Mouse (Mus musculus) spleen, postnatal 10 days (tissue): ENCODE measurements at regions not wholly inside any gene's neighbourhood (a gene's known extent, or its start where the extent isn't known, plus 50 kb on each side); places are given as distances from the start of the nearest gene placed in this dataset.

Source experiments
- DNase-seq, 2 experiments: peaks; one replicate each; pipeline ENCODE4 v3.0.0; 2021 to 2022; ENCODE audit warnings: low spot score in 2 of 2

DNA sequence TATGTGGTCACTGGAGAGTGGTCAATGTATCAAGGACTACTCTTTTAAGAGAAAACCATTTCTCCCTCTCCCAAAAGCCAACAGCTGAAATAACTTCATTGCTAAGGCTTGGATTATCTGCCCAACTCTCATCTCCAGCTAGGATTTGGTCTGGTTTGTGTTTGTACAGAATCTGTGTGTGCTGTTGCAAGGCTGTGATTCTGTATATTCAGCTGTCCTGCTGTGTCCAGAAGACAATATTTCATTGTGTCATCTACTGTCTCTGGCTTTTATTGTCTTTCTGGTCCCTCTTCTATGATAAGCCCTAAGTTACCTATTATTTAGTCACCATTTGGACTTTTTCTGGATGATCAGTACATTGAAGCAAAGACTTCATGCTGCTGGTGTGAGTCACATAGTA is 110.9 kb downstream of the Cenpc1 start:
- DNase-seq = no peak

DNA sequence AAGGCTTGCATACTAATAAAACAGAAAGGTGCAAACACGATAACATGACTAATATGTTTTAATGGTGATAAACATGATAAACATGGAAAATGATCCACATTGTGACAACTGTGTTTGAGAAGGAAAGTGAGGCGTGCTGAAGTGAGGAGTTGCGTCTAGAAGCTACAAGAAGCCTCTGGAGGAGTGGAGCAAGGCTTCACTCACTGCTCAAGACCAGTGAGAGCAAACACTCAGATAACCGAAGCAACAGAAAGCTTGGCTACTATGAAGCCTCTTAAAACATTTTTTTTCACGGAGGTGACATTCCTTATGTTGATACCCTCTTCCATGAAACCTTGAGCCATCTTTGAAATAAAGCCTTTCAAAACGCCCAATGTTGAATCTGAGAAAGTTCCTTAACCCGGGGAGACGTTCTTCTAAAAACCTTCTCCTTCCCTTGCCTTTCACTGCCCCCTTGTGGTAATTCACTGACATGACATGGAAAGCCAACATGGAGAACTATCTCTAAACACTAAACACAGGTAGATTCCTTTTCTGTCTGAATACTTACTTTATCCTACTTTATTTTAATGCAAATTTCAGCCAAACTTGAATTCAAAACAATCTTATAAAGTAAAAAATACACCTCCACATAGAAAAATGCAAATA is 128.6 kb downstream of the Cenpc1 start:
- peak in 1 of 2 experiments; percentile 14 for DNase-seq

DNA sequence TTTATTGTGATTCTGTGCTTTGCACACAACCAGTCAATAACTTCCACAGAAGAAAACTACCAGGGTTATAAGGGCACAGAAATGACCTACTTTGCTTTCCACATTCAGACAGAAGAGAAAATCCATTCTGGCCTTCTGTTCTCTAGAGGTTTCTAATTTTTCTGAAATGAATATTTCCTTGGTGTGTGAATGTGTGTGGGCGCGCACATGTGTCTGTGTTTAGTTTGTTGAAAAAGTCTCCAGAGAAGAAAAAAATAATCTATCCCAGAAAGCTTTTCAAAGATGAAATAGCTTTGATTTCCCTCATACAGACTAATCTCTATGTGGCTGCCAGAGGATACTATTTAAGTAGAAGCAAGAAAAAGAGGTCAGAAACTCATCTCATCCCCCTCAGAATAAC is 147.1 kb downstream of the Cenpc1 start:
- no peak for DNase-seq

DNA sequence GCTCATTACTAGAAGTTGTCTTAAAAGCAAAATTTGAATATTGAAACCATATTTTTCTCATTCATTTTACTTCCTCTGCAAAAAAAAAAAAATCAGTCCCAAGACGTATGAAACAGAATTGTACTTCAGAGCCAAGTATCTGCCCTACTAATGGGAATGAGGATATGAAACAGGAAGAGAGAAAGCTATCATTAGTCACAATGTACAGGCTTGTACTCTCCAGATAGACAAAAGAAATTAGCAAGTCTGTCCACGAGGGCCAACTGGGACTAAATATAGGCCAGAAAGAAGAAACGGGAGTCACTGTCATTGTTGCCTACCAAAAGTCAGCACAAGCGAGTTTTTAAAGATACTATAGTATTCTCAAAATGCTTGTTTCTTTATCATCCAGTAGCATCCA is 150.4 kb downstream of the Cenpc1 start:
- DNase-seq = no peak

DNA sequence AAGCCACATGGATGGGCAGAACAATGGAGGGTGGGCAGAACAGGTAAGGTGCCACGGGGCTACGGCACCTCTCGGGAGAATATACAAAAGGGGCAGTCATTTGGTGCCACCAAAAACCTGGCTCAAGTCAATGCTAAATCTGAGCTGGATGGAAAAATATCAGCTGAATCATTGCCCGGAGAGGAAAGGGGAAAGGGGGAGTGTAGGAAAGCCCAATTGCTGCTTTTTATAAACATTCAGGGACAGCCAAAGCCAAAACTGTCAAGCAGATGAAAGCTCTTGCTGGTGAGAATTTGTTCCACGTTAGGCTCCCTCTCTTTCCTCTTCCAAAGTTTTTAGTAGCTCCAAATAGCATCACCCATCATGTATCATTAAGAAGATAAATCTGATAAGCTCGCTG is 168.9 kb downstream of the Cenpc1 start:
- DNase-seq = no peak

DNA sequence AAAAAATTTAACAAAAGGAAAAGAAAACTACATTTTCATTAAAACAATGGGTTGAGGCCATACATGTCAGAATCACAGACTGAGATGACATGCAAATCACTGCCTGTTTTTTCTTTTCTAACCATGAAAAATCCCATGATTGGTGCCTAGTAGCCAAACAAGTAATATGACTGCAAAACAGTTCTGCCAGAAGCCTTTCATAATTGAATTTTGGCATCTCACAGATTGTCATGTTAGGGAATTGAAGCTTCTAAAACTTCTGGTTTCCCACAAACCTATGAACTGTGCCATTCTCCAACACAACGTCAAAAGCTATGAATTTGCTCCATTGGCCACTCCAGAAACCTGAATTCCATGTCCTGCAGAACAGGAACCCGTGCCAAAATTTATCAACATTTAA is 169.6 kb downstream of the Cenpc1 start:
- DNase-seq = no peak

DNA sequence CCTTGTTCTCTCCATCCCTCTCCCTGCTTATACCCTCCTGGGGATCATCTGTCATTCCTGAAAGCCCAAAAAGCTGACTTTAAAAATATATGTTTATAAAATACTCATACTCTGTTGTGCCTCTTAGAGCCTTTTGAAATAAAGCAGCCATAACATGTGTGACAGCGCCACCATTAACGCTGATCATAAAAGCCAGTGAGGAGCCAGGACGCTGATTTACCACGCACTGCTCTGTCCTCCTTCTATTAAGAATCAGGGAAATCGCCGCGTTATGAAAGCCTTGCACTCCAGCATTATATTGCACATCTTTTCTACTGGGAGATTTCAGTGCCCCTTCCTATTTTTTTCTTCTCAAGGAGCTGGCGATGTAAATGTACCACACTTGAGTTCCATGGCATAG is 195.1 kb downstream of the Cenpc1 start:
- no peak for DNase-seq

DNA sequence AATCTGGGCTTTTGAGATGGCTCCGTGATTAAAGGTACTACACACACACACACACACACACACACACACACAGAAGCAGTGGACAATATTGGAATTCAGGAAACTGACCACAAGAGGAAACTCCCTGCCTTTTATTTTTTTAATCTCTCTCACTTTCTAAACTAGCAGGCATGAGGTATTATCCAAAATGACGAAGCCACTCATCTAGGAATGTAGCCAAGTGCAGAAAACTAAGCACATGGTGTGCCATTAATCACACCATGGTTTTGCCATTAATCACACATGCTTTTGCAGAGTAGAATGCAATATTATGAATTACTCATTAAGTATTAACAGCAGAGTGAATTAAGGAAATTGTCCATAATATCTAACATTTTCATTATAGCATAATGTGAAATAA is 232.8 kb downstream of the Cenpc1 start:
- DNase-seq = no peak

DNA sequence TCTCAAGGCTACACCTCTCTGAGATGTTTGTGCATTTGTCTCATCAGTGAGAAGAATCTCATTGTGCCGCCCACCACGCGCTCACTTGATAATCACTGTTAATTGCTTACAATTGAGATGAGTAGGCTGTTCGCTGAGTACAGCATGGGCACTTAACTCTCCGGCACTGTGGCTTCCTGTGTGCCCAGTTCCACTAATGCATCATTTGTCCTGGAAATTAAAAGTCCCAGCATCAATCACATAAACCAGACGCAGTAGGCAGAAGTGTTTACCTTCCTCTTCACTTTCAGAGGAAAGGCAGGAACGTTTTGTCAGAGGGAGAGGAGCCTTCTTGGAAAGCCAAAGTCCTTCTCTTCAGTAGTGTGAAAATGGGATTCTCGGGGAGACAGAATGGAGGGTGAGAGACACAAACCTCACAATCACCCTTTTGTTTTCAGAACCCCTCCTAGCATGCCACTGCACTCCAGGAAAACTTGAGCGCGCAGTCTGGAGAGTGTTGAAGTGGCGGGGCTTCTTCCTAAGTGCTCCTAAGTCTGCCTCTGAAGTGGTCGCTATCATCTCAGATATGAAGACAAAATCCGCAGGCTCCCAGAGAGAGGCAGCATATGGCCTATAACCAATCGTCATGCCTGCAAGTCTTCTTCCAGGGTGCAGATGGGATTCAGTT is 269.7 kb downstream of the Cenpc1 start:
- DNase-seq = no peak

DNA sequence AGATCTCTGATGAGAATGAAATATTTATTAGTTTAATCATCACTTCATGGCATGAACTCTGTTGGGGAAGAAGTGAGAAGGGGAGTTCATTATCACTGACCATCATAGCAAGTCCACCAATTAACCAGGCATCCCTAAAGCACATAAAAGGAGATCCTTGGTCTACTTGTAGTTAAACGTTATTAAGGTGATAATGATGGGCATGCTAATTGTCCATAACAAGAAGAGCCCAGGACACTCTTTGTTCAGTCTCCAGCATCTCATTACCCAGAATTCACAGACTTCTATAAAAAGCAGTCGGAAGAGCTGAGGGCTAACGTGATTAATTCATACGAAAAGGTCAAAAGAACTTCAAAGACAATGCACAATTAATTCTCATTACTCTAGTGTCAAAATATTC is 272.2 kb downstream of the Cenpc1 start:
- no peak for DNase-seq

DNA sequence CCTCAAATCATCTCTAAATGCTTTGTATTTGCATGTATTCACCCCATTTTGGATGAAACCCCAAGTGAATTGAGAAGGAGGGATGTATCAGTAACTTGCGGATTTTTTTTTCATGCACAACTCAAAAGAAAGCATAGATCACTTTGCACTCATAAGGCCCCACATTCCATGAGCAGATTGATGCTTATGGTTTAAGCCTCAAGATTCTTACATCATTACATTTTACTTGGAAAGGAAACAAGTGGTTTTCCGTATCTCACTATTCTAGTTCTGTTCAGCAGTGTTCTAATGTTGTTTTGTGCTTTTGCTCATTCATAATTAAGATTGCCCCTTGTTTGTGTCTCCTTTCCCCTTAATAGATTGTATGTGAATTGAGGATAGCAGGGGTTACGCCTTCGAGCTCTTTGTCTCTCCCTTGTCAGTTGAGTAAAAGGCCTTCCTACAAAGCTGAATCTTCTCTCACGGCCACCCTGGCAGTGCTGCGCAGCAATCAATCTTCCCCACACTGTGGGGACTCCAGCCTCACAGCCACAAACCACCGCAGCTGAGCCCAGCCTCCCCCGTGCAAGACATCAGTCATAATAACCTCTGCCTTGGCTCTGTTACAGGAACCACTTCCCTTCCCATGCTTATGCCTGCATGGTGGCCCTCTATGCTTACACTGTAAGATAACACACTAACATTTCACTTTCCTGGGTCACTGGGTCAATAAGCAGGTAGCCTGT is 284.5 kb downstream of the Cenpc1 start:
- no peak for DNase-seq

DNA sequence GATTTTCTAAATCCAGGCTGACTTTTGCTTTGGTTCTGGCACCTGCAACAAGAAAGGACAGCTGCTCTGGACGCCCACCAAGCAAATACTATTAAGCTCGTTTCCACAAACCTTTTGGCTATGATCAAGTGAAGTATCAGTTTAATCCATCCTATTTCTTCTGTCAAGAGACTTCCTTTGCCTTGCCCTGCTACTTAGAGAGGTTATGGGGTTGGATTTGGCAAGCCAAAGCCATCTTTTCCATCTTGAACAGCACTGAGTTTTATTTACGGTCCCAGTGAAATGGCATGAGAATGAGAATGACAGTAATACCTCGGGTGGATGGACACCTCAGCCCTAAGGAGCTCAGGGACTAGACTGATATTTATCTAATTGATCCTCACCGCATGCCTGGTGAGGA is 285.4 kb downstream of the Cenpc1 start:
- no peak for DNase-seq

DNA sequence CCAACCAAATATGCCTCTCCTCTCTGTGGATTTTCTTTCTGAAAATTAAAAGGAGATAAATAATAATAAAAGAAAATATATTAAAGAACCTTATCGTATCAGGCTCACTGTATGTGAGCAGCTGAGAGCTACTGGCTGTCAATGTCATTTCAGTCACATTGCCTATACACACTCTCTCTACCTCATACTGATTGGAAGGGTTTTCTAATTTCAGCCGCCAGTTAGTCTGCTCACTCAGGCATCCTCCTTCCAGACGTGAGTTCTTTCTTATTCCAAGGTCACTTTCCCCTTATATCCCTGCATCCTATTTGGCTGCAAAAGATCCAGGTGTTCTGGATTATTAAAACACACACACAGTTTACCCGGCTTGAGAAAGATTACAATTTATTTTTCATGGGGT is 286.2 kb downstream of the Cenpc1 start:
- DNase-seq = no peak

DNA sequence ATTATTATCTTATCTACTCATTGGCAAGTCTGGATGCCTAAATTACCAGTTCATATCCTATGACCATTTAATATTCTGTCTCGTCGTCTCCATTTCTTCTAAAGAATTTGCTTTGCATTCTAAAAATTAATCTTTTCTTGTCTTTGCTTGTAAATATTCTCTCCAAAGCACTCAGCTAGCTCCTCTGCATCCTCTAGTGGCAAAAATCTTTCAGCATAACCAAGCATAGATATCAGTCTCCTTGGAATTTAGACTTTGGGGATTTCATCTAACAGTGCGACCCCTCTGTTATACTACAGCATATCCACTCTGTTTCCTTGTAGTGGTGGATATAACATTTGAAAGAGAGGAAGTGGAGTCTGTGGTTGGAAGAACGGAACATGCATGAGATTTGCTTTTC is 292.7 kb downstream of the Cenpc1 start:
- DNase-seq = no peak

DNA sequence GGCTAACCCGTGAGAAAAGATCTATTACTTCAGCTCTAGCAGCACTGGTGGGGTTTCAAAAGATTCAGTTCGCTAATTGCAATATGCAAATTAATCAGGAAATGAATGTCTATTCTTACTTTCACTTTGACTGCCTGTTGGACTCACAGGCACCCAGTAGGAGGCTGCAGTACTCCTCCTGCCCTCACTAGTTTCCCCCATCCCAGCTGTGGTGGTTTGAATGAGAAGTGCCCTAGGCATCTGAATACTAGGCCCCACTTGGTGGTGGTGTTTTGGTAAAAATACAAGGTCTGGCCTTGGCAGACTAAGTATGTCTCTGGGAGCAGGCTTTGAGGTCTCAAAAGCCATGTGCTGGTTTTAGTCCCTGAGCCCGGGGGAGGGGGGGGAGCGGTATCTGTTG is 293.3 kb downstream of the Cenpc1 start:
- DNase-seq = no peak

DNA sequence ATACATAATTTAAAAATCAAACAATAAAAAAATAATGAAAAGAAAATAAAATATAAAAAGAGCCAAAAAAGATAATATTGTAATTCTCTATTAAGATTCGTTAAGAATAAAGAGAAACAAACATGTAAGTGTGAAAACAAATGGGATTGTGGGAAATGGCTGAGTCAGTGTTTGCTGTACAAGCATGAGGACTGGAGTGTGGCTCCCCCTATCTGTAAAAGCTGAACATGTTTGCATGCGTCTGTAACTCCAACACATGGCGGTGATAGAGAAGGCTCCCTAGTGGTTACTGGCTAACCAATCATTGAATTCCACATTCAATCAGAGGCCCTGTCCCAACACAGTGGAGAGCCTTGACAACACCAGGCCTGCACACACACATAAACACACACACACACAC is 298.2 kb downstream of the Cenpc1 start:
- no peak for DNase-seq

DNA sequence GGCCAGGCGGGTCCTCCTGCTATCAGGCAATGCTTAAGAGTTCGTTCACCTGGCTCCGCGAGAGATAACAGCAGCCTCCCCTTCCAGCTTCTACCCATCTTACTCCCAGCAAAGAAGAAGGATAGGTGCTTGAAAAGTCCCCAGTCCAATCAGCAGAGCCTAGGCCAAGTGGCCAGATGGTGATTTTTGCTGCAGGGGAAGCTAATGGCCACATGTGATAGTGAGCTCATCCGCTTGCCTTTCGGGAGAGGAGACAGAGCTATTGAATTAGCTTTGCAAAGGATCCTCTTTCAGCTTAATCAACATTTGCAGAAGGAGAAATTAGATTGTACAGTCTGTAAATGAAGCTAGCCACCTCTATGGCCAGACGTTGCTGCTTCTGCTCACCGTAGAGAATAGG is 308.7 kb downstream of the Cenpc1 start:
- DNase-seq = no peak

DNA sequence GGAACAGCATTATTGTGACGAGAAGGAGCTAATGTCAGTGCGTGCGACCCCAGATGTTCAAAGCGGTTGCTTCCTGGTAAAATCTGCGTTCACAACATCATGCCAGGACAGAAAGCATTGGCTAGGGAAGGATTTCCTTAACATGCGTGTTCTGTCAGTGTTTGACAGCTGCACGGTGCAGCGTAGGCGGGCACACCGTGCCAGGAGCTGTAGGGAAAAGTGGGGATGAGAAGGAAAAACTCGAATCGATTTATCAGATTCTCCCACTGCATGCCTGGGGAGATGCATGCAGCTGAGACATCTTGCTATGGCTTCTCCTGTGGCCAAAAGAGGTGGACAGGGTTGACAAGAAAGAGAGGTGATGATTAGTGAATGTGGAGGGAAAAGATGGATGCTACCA is 311.2 kb downstream of the Cenpc1 start:
- no peak for DNase-seq

DNA sequence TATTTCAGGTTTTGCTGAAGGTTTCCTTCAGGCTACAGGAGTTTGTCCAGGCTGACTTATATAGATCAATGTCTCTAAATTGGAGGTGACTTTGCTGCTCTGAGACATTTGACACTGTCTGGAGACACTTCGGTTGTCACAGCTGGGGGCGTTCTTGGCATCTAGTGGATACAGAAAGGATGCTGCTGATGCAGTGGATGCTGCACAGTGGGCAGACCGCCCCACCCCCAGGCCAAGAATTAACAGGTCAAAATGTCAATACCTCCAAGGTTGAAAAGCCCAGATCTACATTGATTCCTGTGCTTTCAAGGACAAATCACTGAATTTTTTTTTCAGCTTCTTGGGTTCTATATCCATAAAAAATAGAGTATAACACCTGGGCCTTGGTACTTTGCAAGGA is 312.3 kb downstream of the Cenpc1 start:
- no peak for DNase-seq

DNA sequence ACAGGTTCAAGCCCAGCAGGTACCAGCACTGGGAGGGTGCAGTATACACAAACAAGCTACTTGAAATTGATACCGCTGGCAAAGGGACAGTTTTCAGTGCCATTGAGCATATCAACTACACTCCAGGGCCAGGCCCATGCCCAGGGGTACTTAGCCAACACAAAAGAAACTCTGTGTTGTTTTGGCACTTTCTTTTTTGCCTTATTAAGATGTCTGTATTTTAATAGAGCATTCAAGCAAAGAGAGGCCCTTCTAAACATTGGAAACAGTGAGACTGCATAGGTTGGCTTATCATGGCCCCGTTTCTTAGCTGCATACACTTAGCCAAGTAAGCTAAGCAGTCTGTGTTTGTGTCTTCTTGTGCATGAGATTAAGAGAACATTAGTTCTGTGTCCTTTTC is 313.7 kb downstream of the Cenpc1 start:
- DNase-seq = no peak

DNA sequence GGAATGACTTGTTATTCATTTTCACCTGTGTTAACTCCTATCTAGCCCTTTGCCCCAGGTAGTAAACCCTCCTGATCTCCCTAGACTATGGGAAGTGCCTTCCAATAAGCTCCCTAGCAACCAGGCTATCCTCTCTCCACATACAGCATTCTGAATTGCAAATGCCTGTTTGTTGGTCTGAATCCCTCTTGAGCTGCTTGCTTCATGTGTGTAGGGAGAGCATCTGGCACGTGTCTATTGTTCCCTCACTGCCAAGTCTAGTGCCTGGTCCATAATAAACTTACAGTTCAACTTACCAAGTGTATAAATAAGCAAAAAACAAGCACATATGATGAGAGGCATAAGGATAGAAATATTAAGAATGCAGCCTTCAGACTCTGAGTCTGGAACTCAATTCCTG is 314.5 kb downstream of the Cenpc1 start:
- DNase-seq = no peak

DNA sequence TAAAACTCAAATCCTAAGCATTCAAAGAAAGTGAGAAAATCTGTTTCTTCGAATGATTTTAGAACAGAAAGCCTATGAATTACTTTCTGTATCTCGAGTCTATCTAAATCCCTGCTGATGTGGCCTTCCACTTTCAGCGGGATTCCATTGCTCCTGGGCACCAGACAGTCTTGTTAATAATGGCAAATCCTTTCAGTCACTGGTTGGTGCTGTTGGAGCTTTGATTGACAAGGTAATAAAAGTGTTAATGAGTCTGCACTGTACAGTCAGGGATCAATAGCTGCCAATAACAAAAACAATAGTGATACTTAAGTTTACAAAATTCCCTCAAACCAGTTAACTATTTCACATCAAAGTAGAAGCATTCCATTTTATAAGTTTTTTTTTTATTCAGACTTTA is 335.8 kb downstream of the Cenpc1 start:
- DNase-seq = no peak

DNA sequence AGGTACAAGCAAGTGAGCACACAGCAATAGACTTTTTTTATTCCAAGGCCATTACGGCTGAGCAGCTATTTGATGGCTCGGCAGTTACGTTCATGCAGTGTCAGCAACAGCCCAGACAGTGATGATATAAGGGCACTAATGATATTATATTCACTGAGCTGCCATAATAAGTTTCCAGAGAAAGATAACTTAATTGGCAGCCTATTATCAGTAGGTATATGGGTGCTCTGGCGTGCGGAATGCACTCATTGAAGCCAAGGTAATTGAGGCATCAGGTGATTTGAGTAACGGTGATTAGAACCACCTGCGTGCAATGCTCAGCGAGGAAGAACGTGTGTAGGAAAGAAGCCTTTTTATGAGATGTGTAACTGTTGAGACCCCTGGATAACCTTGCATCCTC is 358.0 kb downstream of the Cenpc1 start:
- DNase-seq = no peak
